Mouse (Mus musculus): ENCODE data around the gene Cdk17.

The Cdk17 gene

GRCm38 (mm10) chr10:93288336-93288735 lies 127.7 kb downstream of the Cdk17 start:
- DNase-seq (ENCODE audit: low read depth): peak; percentile 81

GRCm38 (mm10) chr10:93289404-93289803 lies 128.7 kb downstream of the Cdk17 start:
- DNase-seq (ENCODE audit: low read depth): no peak

- peak; percentile 52 for DNase-seq (ENCODE audit: low read depth)
Observed at GRCm38 (mm10) chr10:93291352-93291751, 130.7 kb downstream of the Cdk17 start.

- DNase-seq (ENCODE audit: low read depth): peak; percentile 86
Observed at GRCm38 (mm10) chr10:93291843-93292242, 131.2 kb downstream of the Cdk17 start.

GRCm38 (mm10) chr10:93293621-93294020 lies 132.9 kb downstream of the Cdk17 start:
- no peak for DNase-seq (ENCODE audit: low read depth)

- DNase-seq (ENCODE audit: low read depth): peak; percentile 89
Observed at GRCm38 (mm10) chr10:93294547-93295219, 134.0 kb downstream of the Cdk17 start.

GRCm38 (mm10) chr10:93297774-93298173 lies 137.1 kb downstream of the Cdk17 start:
- peak; percentile 53 for DNase-seq (ENCODE audit: low read depth)

- DNase-seq (ENCODE audit: low read depth): peak; percentile 45
Observed at GRCm38 (mm10) chr10:93298208-93298607, 137.5 kb downstream of the Cdk17 start.

- no peak for DNase-seq (ENCODE audit: low read depth)
Observed at GRCm38 (mm10) chr10:93301831-93302230, 141.2 kb downstream of the Cdk17 start.

- no peak for DNase-seq (ENCODE audit: low read depth)
Observed at GRCm38 (mm10) chr10:93303231-93303630, 142.6 kb downstream of the Cdk17 start.

GRCm38 (mm10) chr10:93305946-93306345 lies 145.3 kb downstream of the Cdk17 start:
- DNase-seq (ENCODE audit: low read depth): peak; percentile 74

- DNase-seq (ENCODE audit: low read depth): peak; percentile 31
Observed at GRCm38 (mm10) chr10:93306367-93306766, 145.7 kb downstream of the Cdk17 start.

- DNase-seq (ENCODE audit: low read depth): peak; percentile 86
Observed at GRCm38 (mm10) chr10:93309131-93309933, 148.7 kb downstream of the Cdk17 start.

GRCm38 (mm10) chr10:93309934-93310621 lies 149.4 kb downstream of the Cdk17 start:
- no peak for DNase-seq (ENCODE audit: low read depth)

GRCm38 (mm10) chr10:93310721-93311411 lies 150.2 kb downstream of the Cdk17 start, which contains the start of gene Elk3:
Gene Elk3 (minus strand): TSS chr10:93311135.
- peak; percentile 90 for DNase-seq (ENCODE audit: low read depth)

GRCm38 (mm10) chr10:93311576-93311975 lies 150.9 kb downstream of the Cdk17 start:
- DNase-seq (ENCODE audit: low read depth): no peak

Data from 416B (cell line).